Mouse (Mus musculus) c-Kit-positive CD71-positive TER-119-positive erythroid progenitor cells, embryonic 14.5 days (primary cell): Measurements from ENCODE around the gene Max.
A peak's percentile ranks its signal among the peaks of the same experiment; 100 is the strongest.

Experiments used
- DNase-seq: peaks from one replicate; pipeline ENCODE4 v3.0.0-alpha.2; 2013; ENCODE audit warnings: low spot score

The Max gene

GRCm38 (mm10) chr12:76957688-76958087 is 4.3 kb downstream of the Max start:
- no peak for DNase-seq

GRCm38 (mm10) chr12:76954698-76955423 is 7.1 kb downstream of the Max start:
- no peak for DNase-seq

GRCm38 (mm10) chr12:76953750-76954363 is 8.1 kb downstream of the Max start:
- DNase-seq: no peak

GRCm38 (mm10) chr12:76950330-76950729 is 11.7 kb downstream of the Max start:
- DNase-seq: no peak

- DNase-seq: no peak
Measured at GRCm38 (mm10) chr12:76948781-76949180, 13.2 kb downstream of the Max start.

- DNase-seq: no peak
Measured at GRCm38 (mm10) chr12:76948185-76948584, 13.8 kb downstream of the Max start.

GRCm38 (mm10) chr12:76947487-76947886 is 14.5 kb downstream of the Max start:
- DNase-seq: no peak

- DNase-seq: no peak
Measured at GRCm38 (mm10) chr12:76943466-76943865, 18.5 kb downstream of the Max start.

- no peak for DNase-seq
Measured at GRCm38 (mm10) chr12:76943046-76943445, 19.0 kb downstream of the Max start.

GRCm38 (mm10) chr12:76942476-76942875 is 19.5 kb downstream of the Max start:
- no peak for DNase-seq

GRCm38 (mm10) chr12:76941524-76941923 is 20.5 kb downstream of the Max start:
- DNase-seq: peak; percentile 54

GRCm38 (mm10) chr12:76938013-76938412 is 24.0 kb downstream of the Max start:
- no peak for DNase-seq

- no peak for DNase-seq
Measured at GRCm38 (mm10) chr12:76936211-76936610, 25.8 kb downstream of the Max start.

- DNase-seq: no peak
Measured at GRCm38 (mm10) chr12:76934438-76934837, 27.6 kb downstream of the Max start.

- no peak for DNase-seq
Measured at GRCm38 (mm10) chr12:76932688-76933060, 29.3 kb downstream of the Max start.

- DNase-seq: no peak
Measured at GRCm38 (mm10) chr12:76931739-76932687, 30.0 kb downstream of the Max start.

GRCm38 (mm10) chr12:76930177-76930576 is 31.8 kb downstream of the Max start:
- DNase-seq: peak; percentile 72

- DNase-seq: no peak
Measured at GRCm38 (mm10) chr12:76927539-76927938, 34.5 kb downstream of the Max start.

GRCm38 (mm10) chr12:76927012-76927411 is 35.0 kb downstream of the Max start:
- DNase-seq: no peak

GRCm38 (mm10) chr12:76926338-76926945 is 35.6 kb downstream of the Max start:
- DNase-seq: no peak

- no peak for DNase-seq
Measured at GRCm38 (mm10) chr12:76924904-76925604, 36.9 kb downstream of the Max start.

GRCm38 (mm10) chr12:76923118-76923517 is 38.9 kb downstream of the Max start:
- DNase-seq: no peak
